Mouse (Mus musculus): ENCODE measurements around the gene Aicda.

- no peak for TF ChIP-seq CTCF (IDR thresholded peaks at IDR 0.05)
- no peak for TF ChIP-seq EP300 (IDR thresholded peaks at IDR 0.05)
Observed at GRCm38 (mm10) chr6:122554102-122554501, 501 bp downstream of the Aicda start.
